Mouse (Mus musculus) midbrain, embryonic 16.5 days (tissue): ENCODE results near the gene Mvk. TPM values are rescaled to one million over a fixed set of nuclear protein-coding genes. Genes with fewer than 3 reads are reported as not detected.

Experiments
- ATAC-seq: fragments of 200-750 bp; cut with Nextera tagmentation; 2 replicates; pipeline ENCODE4 v1.8.0; 2017; ENCODE audit warnings: moderate TSS enrichment
- H3K27ac ChIP-seq: fragments of 300-500 bp; sonication (generic); 2 replicates; pipeline ENCODE4 v1.5.1; 2014; ENCODE audit warnings: mild to moderate bottlenecking, low read length, mixed read lengths
- H3K27me3 ChIP-seq: fragments of 300-500 bp; sonication (generic); 2 replicates; pipeline ENCODE4 v1.6.1; 2014; ENCODE audit warnings: low read depth, low read length, mixed read lengths; ENCODE audit not compliant: control insufficient read depth, insufficient read depth
- H3K36me3 ChIP-seq: fragments of 300-500 bp; sonication (generic); 2 replicates; pipeline ENCODE4 v1.6.1; 2014; ENCODE audit warnings: mild to moderate bottlenecking, low read length, moderate library complexity, mixed read lengths; ENCODE audit not compliant: control insufficient read depth, insufficient read depth
- H3K4me1 ChIP-seq: fragments of 300-500 bp; sonication (generic); 2 replicates; pipeline ENCODE4 v1.6.1; 2014; ENCODE audit warnings: mild to moderate bottlenecking, low read length, mixed read lengths; ENCODE audit not compliant: control insufficient read depth, insufficient read depth
- H3K4me2 ChIP-seq: fragments of 300-500 bp; sonication (generic); 2 replicates; pipeline ENCODE4 v1.6.1; 2014; ENCODE audit warnings: mild to moderate bottlenecking, low read length, mixed read lengths
- H3K4me3 ChIP-seq: fragments of 300-500 bp; sonication (generic); 2 replicates; pipeline ENCODE4 v1.5.1; 2014; ENCODE audit warnings: low read depth, mild to moderate bottlenecking, low read length, moderate library complexity, mixed read lengths
- H3K9ac ChIP-seq: fragments of 300-500 bp; sonication (generic); 2 replicates; pipeline ENCODE4 v1.6.1; 2014; ENCODE audit warnings: low read depth, low read length, mixed read lengths
- H3K9me3 ChIP-seq: fragments of 300-500 bp; sonication (generic); replicated peaks from 2 replicates; pipeline ENCODE4 v1.6.1; 2014; ENCODE audit warnings: mild to moderate bottlenecking, low read length, mixed read lengths; ENCODE audit not compliant: control insufficient read depth, poor library complexity, severe bottlenecking
- WGBS: fragments of 180-500 bp; shearing (Covaris S2); extraction: QIAGEN DNeasy Blood & Tissue Kit; methylation state at CpG from one replicate; pipeline ENCODE4 v1.1.7; 2014; 5-methylcytosine and 5-hydroxymethylcytosine counted together
- polyA plus RNA-seq: library from polyadenylated mRNA; unstranded; fragments of >200 nt; fragmentation: Nextera tagmentation; extraction: Ambion mirVana; gene quantifications from 2 replicates; pipeline ENCODE4 v1.2.1, GENCODE M21; 2015

Mvk gene
- polyA plus RNA-seq, 1 experiment from 2014 or later = 77.0 TPM

DNA sequence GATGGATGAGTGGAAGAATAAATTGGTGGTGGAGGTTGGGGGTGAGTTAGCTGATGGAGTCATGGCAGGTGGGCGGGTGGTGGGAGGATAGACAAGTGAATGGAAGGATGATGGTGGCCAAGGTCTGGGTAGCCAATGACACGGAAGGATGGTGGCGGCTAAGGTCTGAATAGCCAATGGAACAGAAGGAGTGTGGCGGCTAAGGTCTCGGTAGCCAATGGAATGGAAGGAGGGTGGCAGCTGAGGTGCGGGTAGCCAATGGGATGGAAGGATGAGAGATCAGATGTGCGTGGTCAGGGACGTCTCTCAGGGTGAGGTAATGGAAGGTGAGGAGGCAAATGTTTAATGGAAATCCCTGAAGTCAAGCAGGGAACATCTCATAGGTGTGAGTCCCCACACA is 46.2 kb downstream of the Mvk start:
- Histone ChIP-seq H3K4me1 (no peaks in the 10 kb centered on the region), H3K27me3 (no peaks in the 10 kb centered on the region), H3K4me2 (no peak overlapping the region), H3K27ac (no peak overlapping the region), H3K9ac (no peak overlapping the region), H3K9me3 (no peaks in the 10 kb centered on the region), H3K36me3 (no peaks in the 10 kb centered on the region), H3K4me3 (no peak overlapping the region)
- WGBS = 95% methylated on average over 8 of the region's 8 CpGs
- no peak for ATAC-seq

- Histone ChIP-seq H3K9me3 (no peaks in the 10 kb centered on the region), H3K27me3 (no peaks in the 10 kb centered on the region), H3K4me2 (no peak overlapping the region), H3K9ac (no peak overlapping the region), H3K4me1 (no peaks in the 10 kb centered on the region), H3K27ac (no peak overlapping the region), H3K36me3 (no peaks in the 10 kb centered on the region), H3K4me3 (no peak overlapping the region)
- ATAC-seq = no peak
- WGBS = 46% methylated on average over 1 of the region's 1 CpGs
These were observed 50.7 kb downstream of the Mvk start for GRCm38 (mm10) chr5:114494761-114495160.

DNA sequence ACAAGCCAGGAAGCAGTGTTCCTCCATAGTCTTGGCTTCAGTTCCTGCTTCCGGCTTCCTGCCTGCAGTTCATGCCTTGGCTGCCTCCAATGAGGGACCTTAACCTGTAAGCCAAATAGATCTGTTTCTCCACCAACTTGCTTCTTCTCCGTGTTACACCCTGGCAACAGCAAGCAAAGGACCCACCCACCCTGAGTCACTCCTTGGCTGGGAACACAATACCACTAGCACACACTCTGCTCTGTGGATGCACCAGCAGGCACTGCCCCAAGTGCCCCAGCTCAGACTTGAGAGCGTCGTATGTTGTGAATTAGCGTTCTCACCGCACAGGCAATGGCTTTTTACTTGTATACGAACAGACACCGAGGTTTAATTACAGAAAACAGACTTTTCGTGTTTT is 57.2 kb downstream of the Mvk start:
- Histone ChIP-seq H3K9ac (no peak overlapping the region), H3K27me3 (no peaks in the 10 kb centered on the region), H3K9me3 (no peaks in the 10 kb centered on the region), H3K27ac (no peak overlapping the region), H3K36me3 (no peaks in the 10 kb centered on the region), H3K4me3 (no peak overlapping the region), H3K4me1 (no peaks in the 10 kb centered on the region), H3K4me2 (no peak overlapping the region)
- WGBS = 83% methylated on average over 9 of the region's 9 CpGs
- no peak for ATAC-seq

- Histone ChIP-seq H3K4me3 (no peak overlapping the region), H3K36me3 (no peaks in the 10 kb centered on the region), H3K27me3 (no peaks in the 10 kb centered on the region), H3K9me3 (no peaks in the 10 kb centered on the region), H3K27ac (no peak overlapping the region), H3K4me2 (no peak overlapping the region), H3K9ac (no peak overlapping the region), H3K4me1 (no peaks in the 10 kb centered on the region)
- 70% methylated on average over 6 of the region's 6 CpGs for WGBS
- ATAC-seq = no peak
These were observed 60.8 kb downstream of the Mvk start for GRCm38 (mm10) chr5:114504826-114505225.

GRCm38 (mm10) chr5:114505260-114506085 is 61.4 kb downstream of the Mvk start:
- no peak overlapping the region for H3K4me2 ChIP-seq
- H3K27ac ChIP-seq = no peak overlapping the region
- no peaks in the 10 kb centered on the region for H3K27me3 ChIP-seq
- H3K9me3 ChIP-seq = no peaks in the 10 kb centered on the region
- no peaks in the 10 kb centered on the region for H3K36me3 ChIP-seq
- no peak overlapping the region for H3K9ac ChIP-seq
- no peak for ATAC-seq
- no peak overlapping the region for H3K4me3 ChIP-seq
- WGBS = 79% methylated on average over 14 of the region's 14 CpGs
- no peaks in the 10 kb centered on the region for H3K4me1 ChIP-seq

DNA sequence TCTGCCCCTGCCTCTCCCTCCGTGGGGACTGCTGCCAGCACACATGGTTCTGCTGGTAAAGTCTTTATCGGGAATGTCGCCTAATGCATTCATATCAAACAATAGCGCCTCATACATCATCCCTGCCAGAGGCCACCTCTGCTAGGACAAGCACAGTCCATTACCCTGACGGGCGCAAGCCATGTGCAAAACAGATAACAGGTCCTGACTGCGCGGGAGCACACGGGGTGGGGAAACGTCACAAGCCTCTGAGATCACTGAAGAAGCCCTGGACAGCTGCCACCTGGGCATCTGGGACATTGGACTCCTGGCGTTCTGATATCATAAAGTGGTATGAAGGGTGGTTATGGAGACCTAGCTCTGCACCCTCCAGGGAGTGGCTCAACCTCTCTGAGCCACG is 63.3 kb downstream of the Mvk start:
- Histone ChIP-seq H3K4me1 (no peaks in the 10 kb centered on the region), H3K4me3 (no peak overlapping the region), H3K9me3 (no peaks in the 10 kb centered on the region), H3K4me2 (no peak overlapping the region), H3K27ac (no peak overlapping the region), H3K36me3 (no peaks in the 10 kb centered on the region), H3K27me3 (no peaks in the 10 kb centered on the region), H3K9ac (no peak overlapping the region)
- no peak for ATAC-seq
- WGBS = 57% methylated on average over 12 of the region's 12 CpGs

DNA sequence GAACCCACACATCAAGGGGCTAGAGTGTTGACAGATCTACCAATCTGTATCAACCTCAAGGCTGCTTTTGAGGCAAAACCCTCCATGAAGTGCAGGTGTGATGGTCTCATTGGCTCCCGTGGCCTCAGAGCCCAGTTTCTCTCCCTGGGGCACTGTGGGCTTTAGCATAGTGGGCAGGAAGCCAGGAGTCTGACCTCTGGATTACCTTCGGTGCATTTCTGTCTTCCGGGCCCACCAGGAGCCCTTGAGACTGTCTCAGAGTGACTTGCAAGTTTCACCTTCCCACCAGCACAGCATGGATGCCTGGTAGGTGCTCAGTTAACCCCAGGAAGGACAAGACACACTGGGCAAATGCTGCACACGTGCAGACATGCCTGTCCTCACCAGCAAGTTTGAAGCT is 63.9 kb downstream of the Mvk start:
- Histone ChIP-seq H3K9me3 (no peaks in the 10 kb centered on the region), H3K4me3 (no peak overlapping the region), H3K4me1 (no peaks in the 10 kb centered on the region; the same call in 1 of the 2 replicates), H3K27me3 (no peaks in the 10 kb centered on the region), H3K9ac (no peak overlapping the region), H3K4me2 (no peak overlapping the region), H3K36me3 (no peaks in the 10 kb centered on the region), H3K27ac (no peak overlapping the region)
- WGBS = 73% methylated on average over 4 of the region's 4 CpGs
- no peak for ATAC-seq

DNA sequence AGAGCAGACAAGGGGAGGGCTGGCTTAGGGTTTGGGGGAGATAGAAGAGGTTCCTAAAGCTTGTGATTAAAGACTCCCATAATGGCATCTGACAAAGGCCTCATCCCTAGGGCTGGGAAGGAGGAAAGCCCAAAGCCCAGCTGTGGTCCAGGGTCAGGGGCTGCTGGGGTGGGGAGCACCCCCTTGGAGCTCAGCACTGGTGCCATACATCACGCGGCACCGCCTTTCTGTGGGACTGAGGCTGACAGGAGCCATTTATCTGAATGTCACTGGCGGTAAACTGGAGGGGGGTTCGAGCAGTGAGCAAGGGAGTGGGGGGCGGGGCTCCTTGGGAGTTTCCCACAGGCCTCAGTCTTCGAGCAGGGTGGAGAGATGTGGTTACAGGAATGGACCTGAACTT is 65.4 kb downstream of the Mvk start:
- Histone ChIP-seq H3K27me3 (no peaks in the 10 kb centered on the region), H3K4me3 (no peak overlapping the region), H3K4me1 (peaks cover 7% of the 10 kb centered on the region), H3K9ac (no peak overlapping the region), H3K4me2 (no peak overlapping the region), H3K27ac (no peak overlapping the region), H3K36me3 (no peaks in the 10 kb centered on the region), H3K9me3 (no peaks in the 10 kb centered on the region)
- ATAC-seq = no peak
- WGBS = 76% methylated on average over 7 of the region's 7 CpGs
